Comparison of ENCODE assay signal across 18 mouse cellular contexts in the genomic region with DNA sequence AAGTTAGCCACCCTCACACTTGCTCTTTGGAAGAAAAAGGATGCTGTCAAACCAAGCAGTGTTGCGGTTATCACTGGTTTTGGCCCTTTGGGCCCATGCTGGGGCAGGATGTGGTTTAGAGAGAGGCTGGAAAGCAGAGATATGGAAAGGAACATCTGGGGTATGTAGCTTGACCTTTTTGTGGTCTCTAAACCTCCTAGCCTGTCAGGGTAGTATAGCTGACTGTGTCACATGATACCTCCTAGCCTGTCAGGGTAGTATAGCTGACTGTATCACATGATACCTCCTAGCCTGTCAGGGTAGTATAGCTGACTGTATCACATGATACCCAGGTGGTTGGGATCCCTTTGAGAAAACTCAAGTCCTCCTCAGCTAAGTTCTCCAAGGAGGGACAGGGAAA. TPM values are rescaled to one million over a fixed set of nuclear protein-coding genes. Genes with fewer than 3 reads are reported as not detected.
DNase-seq lines count a peak whose midpoint lies in the region; ATAC-seq and TF ChIP-seq lines count a peak whose summit lies in the region.
"Had no signal": no experiment of that assay in that cellular context is flagged by ENCODE, and none has a peak within 500 bp of the region (broad histone marks: within the 10 kb centered on the region; RNA-seq: fewer than 3 reads in every experiment).

No protein-coding gene starts in this region.

- TF ChIP-seq EP300 in CH12.LX (IDR thresholded peaks at IDR 0.05; ENCODE audit: low read length) = no peak

- ATAC-seq in megakaryocyte, adult 5-6 weeks (ENCODE audit: poor library complexity, severe bottlenecking) = peak; percentile 34
- ATAC-seq: forebrain, embryonic 14.5 days; intestine, embryonic 15.5 days had no signal

- no peaks in the 10 kb centered on the region for H3K9me3 ChIP-seq in CH12.LX (replicated peaks; ENCODE audit: low read length)
- H3K9me3 ChIP-seq in forebrain, embryonic 10.5 days = no peaks in the 10 kb centered on the region
- H3K9me3 ChIP-seq: embryonic facial prominence, embryonic 15.5 days; intestine, embryonic 15.5 days; neural tube, embryonic 13.5 days had no signal

- no peak overlapping the region for H3K4me3 ChIP-seq in CH12.LX (replicated peaks in 1 of 3; ENCODE audit: low read depth in 2 of 3, low read length in 2 of 3, poor library complexity in 1 of 3)
- no peak overlapping the region for H3K4me3 ChIP-seq in forebrain, embryonic 10.5 days
- H3K4me3 ChIP-seq: embryonic facial prominence, embryonic 15.5 days; intestine, embryonic 15.5 days; neural tube, embryonic 13.5 days had no signal

- H3K79me2 ChIP-seq in CH12.LX (replicated peaks; ENCODE audit: control insufficient read depth, extremely low read depth, insufficient read depth, poor library complexity, severe bottlenecking) = no peaks in the 10 kb centered on the region

- TF ChIP-seq RAD21 in CH12.LX (IDR thresholded peaks at IDR 0.05; ENCODE audit: low read depth, low read length) = no peak

- peak; percentile 10 for DNase-seq in 3T3-L1 (ENCODE audit: low read depth, low spot score)
- DNase-seq in CH12.LX (ENCODE audit: extremely low read depth) = peak; percentile 34
- DNase-seq in induced T-regulatory cell, adult 2 months (ENCODE audit: low read depth) = peak; percentile 11
- DNase-seq in right cerebral cortex, postnatal 25 days = no peak
- DNase-seq in forebrain, embryonic 10.5 days (ENCODE audit: extremely low spot score, low spot score) = no peak
- DNase-seq in kidney, adult 18-20 months = no peak
- DNase-seq in heart, adult 9 months (ENCODE audit: low spot score in 2 of 2) = no peak
- DNase-seq: adrenal gland, postnatal 14 days; cerebellum, postnatal 14 days; heart, postnatal 4 days; kidney, postnatal 10 days; midbrain, embryonic 14.5 days had no signal

- 90% methylated on average over 1 of the region's 1 CpGs for WGBS in forebrain, embryonic 10.5 days

- peaks cover 29% of the 10 kb centered on the region for H3K27me3 ChIP-seq in CH12.LX (replicated peaks)
- H3K27me3 ChIP-seq in forebrain, embryonic 10.5 days (ENCODE audit: poor library complexity, severe bottlenecking) = peaks cover 84% of the 10 kb centered on the region

- dilution Hi-C loops in CH12.LX (cut with MboI; ENCODE audit: extremely low pct_ligation_motif_present, extremely low pct_unique_long_range_greater_than_20kb, low sequenced_read_pairs) = no loop called here

- no peak for TF ChIP-seq POLR2A in CH12.LX (IDR thresholded peaks at IDR 0.05; ENCODE audit: low read depth, low read length)

- H3K36me3 ChIP-seq in CH12.LX (replicated peaks in 1 of 2; ENCODE audit: control insufficient read depth in 1 of 2, insufficient read depth in 1 of 2, low read length in 1 of 2) = no peaks in the 10 kb centered on the region
- H3K36me3 ChIP-seq in forebrain, embryonic 10.5 days (replicated peaks) = no peaks in the 10 kb centered on the region
- H3K36me3 ChIP-seq: embryonic facial prominence, embryonic 15.5 days; intestine, embryonic 15.5 days; neural tube, embryonic 13.5 days had no signal

- TF ChIP-seq CTCF in CH12.LX (conservative IDR thresholded peaks at IDR 0.05 in 1 of 2, IDR thresholded peaks at IDR 0.05 in 1 of 2; ENCODE audit: low read depth in 2 of 2, low read length in 2 of 2) = no peak

- no peak overlapping the region for H3K27ac ChIP-seq in CH12.LX (ENCODE audit: insufficient read depth, low read depth)
- H3K27ac ChIP-seq in forebrain, embryonic 10.5 days = no peak overlapping the region
- H3K27ac ChIP-seq: embryonic facial prominence, embryonic 15.5 days; intestine, embryonic 15.5 days; neural tube, embryonic 13.5 days had no signal

- H3K4me1 ChIP-seq in CH12.LX (ENCODE audit: control insufficient read depth in 1 of 2, insufficient read depth in 2 of 2) = peaks cover 6 to 45% of the 10 kb centered on the region in 2 experiments
- H3K4me1 ChIP-seq in forebrain, embryonic 10.5 days = peaks cover 28% of the 10 kb centered on the region

- H3K4me2 ChIP-seq in CH12.LX (ENCODE audit: insufficient read depth, low read depth, poor library complexity, severe bottlenecking) = no peak overlapping the region
- H3K4me2 ChIP-seq: embryonic facial prominence, embryonic 15.5 days; heart, embryonic 11.5 days; intestine, embryonic 15.5 days; neural tube, embryonic 13.5 days had no signal

- in situ Hi-C loops in CH12.LX (cut with MboI; ENCODE audit: low pct_ligation_motif_present, low pct_unique_long_range_greater_than_20kb, low sequenced_read_pairs) = no loop called here

- no peak overlapping the region for H3K9ac ChIP-seq in CH12.LX (ENCODE audit: insufficient read depth, low read depth)
- H3K9ac ChIP-seq: embryonic facial prominence, embryonic 15.5 days; intestine, embryonic 15.5 days; neural tube, embryonic 13.5 days had no signal

TF ChIP-seq in CH12.LX, 34 proteins besides CTCF, POLR2A, EP300 and RAD21:
- TF ChIP-seq USF1 (IDR thresholded peaks at IDR 0.05; ENCODE audit: low read depth, low read length) (peak; percentile 18; the same call in 1 of the 2 replicates), SIN3A (IDR thresholded peaks at IDR 0.05; ENCODE audit: low read length) (no peak), ZNF384 (IDR thresholded peaks at IDR 0.05; ENCODE audit: low read depth, low read length) (no peak), UBTF (IDR thresholded peaks at IDR 0.05; ENCODE audit: low read depth, low read length) (no peak), ETS1 (conservative IDR thresholded peaks at IDR 0.05; ENCODE audit: low read depth, low read length) (no peak), USF2 (conservative IDR thresholded peaks at IDR 0.05; ENCODE audit: low read depth, low read length) (peak; percentile 59), MXI1 (IDR thresholded peaks at IDR 0.05; ENCODE audit: low read depth, low read length) (no peak)

RNA-seq across cellular contexts. Expression of a gene that starts 1.2 kb away (rescaled TPM):
- total RNA-seq in CH12.LX (2012; rRNA removed) (5.7 and 8.6 TPM in 2 replicates), CH12.LX (2014; rRNA removed) (5.9 and 6.2 TPM in 2 replicates)
- 7.4 and 7.9 TPM in 2 replicates for polyA plus RNA-seq in CH12.LX (2012; ENCODE audit: insufficient read length, low read depth)
- total RNA-seq in megakaryocyte, adult 5-6 weeks (2015) = 10.2 and 10.9 TPM in 2 replicates
- 9.1 and 9.8 TPM in 2 replicates for total RNA-seq in megakaryocyte, adult 5-6 weeks (2017)
- polyA plus RNA-seq in forebrain, embryonic 10.5 days (2016; fragmentation: Nextera tagmentation; extraction: Ambion mirVana) = 5.6 and 6.5 TPM in 2 replicates

RNA-seq across cellular contexts. Expression of a gene that starts 1.6 kb away (rescaled TPM):
- 0.42 and 0.50 TPM in 2 replicates for total RNA-seq in CH12.LX (2012; rRNA removed)
- not detected in 2 replicates for total RNA-seq in CH12.LX (2014; rRNA removed)
- 3.6 and 4.1 TPM in 2 replicates for polyA plus RNA-seq in CH12.LX (2012; ENCODE audit: insufficient read length, low read depth)
- 0.25 and 1.4 TPM in 2 replicates for total RNA-seq in megakaryocyte, adult 5-6 weeks (2015)
- total RNA-seq in megakaryocyte, adult 5-6 weeks (2017) = not detected in 2 replicates
- 1.7 and 1.8 TPM in 2 replicates for polyA plus RNA-seq in forebrain, embryonic 10.5 days (2016; fragmentation: Nextera tagmentation; extraction: Ambion mirVana)

RNA-seq across cellular contexts. Expression of a gene that starts 15.2 kb away (rescaled TPM):
- total RNA-seq in CH12.LX (2012; rRNA removed) = not detected in 2 replicates
- not detected in 2 replicates for total RNA-seq in CH12.LX (2014; rRNA removed)
- polyA plus RNA-seq in CH12.LX (2012; ENCODE audit: insufficient read length, low read depth) = not detected in 2 replicates
- total RNA-seq in megakaryocyte, adult 5-6 weeks (2015) = not detected in 2 replicates
- not detected in 2 replicates for total RNA-seq in megakaryocyte, adult 5-6 weeks (2017)
- polyA plus RNA-seq in forebrain, embryonic 10.5 days (2016; fragmentation: Nextera tagmentation; extraction: Ambion mirVana) = 0.29 and 0.47 TPM in 2 replicates
- polyA plus RNA-seq: forebrain, embryonic 14.5 days had no signal

RNA-seq across cellular contexts. Expression of a gene that starts 26.4 kb away (rescaled TPM):
- total RNA-seq in CH12.LX (2012; rRNA removed) = 0.08 and 0.21 TPM in 2 replicates
- total RNA-seq in CH12.LX (2014; rRNA removed) = 0.24 and 0.42 TPM in 2 replicates
- 0.18 and 0.37 TPM in 2 replicates for polyA plus RNA-seq in CH12.LX (2012; ENCODE audit: insufficient read length, low read depth)
- total RNA-seq in megakaryocyte, adult 5-6 weeks (2015) = 0.27 and 0.36 TPM in 2 replicates
- total RNA-seq in megakaryocyte, adult 5-6 weeks (2017) = not detected in 2 replicates
- polyA plus RNA-seq in forebrain, embryonic 10.5 days (2016; fragmentation: Nextera tagmentation; extraction: Ambion mirVana) = 26.9 and 27.0 TPM in 2 replicates

RNA-seq across cellular contexts. Expression of a gene that starts 59.2 kb away (rescaled TPM):
- 0.47 and 1.3 TPM in 2 replicates for total RNA-seq in CH12.LX (2012; rRNA removed)
- total RNA-seq in CH12.LX (2014; rRNA removed) = 1.4 and 2.3 TPM in 2 replicates
- 3.2 and 4.1 TPM in 2 replicates for polyA plus RNA-seq in CH12.LX (2012; ENCODE audit: insufficient read length, low read depth)
- 2.3 and 2.7 TPM in 2 replicates for total RNA-seq in megakaryocyte, adult 5-6 weeks (2015)
- 3.6 TPM in 1 of 2 replicates, not detected in the other for total RNA-seq in megakaryocyte, adult 5-6 weeks (2017)
- polyA plus RNA-seq in forebrain, embryonic 10.5 days (2016; fragmentation: Nextera tagmentation; extraction: Ambion mirVana) = 14.0 and 16.3 TPM in 2 replicates

Comparison
In these comparisons a context has a peak if more than half of its experiments do, and no peak if none do; other contexts are left out.
1. DNase-seq: peak in 3T3-L1 (single experiment), CH12.LX (single experiment) and induced T-regulatory cell, adult 2 months (single experiment); none in right cerebral cortex, postnatal 25 days (single experiment), forebrain, embryonic 10.5 days (single experiment), kidney, adult 18-20 months (single experiment) and heart, adult 9 months (0 of 2).